Mouse (Mus musculus): ENCODE data around the gene Kirrel3. TPM values are rescaled to one million over a fixed set of nuclear protein-coding genes. Genes with fewer than 3 reads are reported as not detected.

Gene Kirrel3
- polyA plus RNA-seq, 1 experiment from 2014 or later = 50.5 TPM

GRCm38 (mm10) chr9:35057631-35058030 lies 571.9 kb downstream of the Kirrel3 start:
- Histone ChIP-seq H3K36me3 (replicated peaks) (no peaks in the 10 kb centered on the region), H3K4me1 (no peaks in the 10 kb centered on the region), H3K4me2 (no peak overlapping the region), H3K27me3 (replicated peaks) (no peaks in the 10 kb centered on the region), H3K9me3 (no peaks in the 10 kb centered on the region), H3K9ac (no peak overlapping the region), H3K4me3 (no peak overlapping the region), H3K27ac (no peak overlapping the region)
- no peak for ATAC-seq (replicated peaks)
- 90% methylated on average over 6 of the region's 6 CpGs for WGBS

GRCm38 (mm10) chr9:35058186-35058585 lies 572.5 kb downstream of the Kirrel3 start:
- Histone ChIP-seq H3K36me3 (replicated peaks) (no peaks in the 10 kb centered on the region), H3K4me2 (no peak overlapping the region), H3K27ac (no peak overlapping the region), H3K4me3 (no peak overlapping the region), H3K4me1 (no peaks in the 10 kb centered on the region), H3K9ac (no peak overlapping the region), H3K27me3 (replicated peaks) (no peaks in the 10 kb centered on the region), H3K9me3 (no peaks in the 10 kb centered on the region)
- 98% methylated on average over 4 of the region's 4 CpGs for WGBS
- ATAC-seq (replicated peaks) = no peak

GRCm38 (mm10) chr9:35058596-35059354 lies 573.1 kb downstream of the Kirrel3 start:
- Histone ChIP-seq H3K4me2 (no peak overlapping the region), H3K27me3 (replicated peaks) (no peaks in the 10 kb centered on the region), H3K27ac (no peak overlapping the region), H3K9ac (no peak overlapping the region), H3K4me3 (no peak overlapping the region), H3K4me1 (no peaks in the 10 kb centered on the region), H3K9me3 (no peaks in the 10 kb centered on the region), H3K36me3 (replicated peaks) (no peaks in the 10 kb centered on the region)
- no peak for ATAC-seq (replicated peaks)
- 97% methylated on average over 2 of the region's 2 CpGs for WGBS

DNA sequence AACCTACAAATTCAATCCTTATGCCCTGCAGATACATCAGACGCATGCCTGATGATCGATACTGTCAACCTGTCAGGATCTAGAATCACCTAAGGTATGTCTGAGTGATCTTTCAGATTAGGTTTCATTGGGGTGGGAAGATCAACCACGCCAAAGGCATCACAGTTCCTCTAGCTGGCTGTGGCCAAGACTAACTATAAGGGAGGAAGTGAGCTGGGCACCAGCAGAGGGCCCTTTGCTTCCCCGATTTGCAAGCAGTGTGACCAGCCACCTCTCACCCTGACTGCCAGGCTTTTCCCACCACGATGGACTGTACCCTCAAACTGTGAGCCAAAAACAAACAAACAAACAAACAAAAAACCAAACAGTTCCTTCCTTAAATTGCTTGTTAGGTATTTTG lies 574.2 kb downstream of the Kirrel3 start:
- H3K27ac ChIP-seq = no peak overlapping the region
- 93% methylated on average over 5 of the region's 5 CpGs for WGBS
- H3K9me3 ChIP-seq = no peaks in the 10 kb centered on the region
- H3K27me3 ChIP-seq (replicated peaks) = no peaks in the 10 kb centered on the region
- ATAC-seq (replicated peaks) = no peak
- H3K36me3 ChIP-seq (replicated peaks) = no peaks in the 10 kb centered on the region
- no peak overlapping the region for H3K9ac ChIP-seq
- no peaks in the 10 kb centered on the region for H3K4me1 ChIP-seq
- no peak overlapping the region for H3K4me2 ChIP-seq
- H3K4me3 ChIP-seq = no peak overlapping the region

DNA sequence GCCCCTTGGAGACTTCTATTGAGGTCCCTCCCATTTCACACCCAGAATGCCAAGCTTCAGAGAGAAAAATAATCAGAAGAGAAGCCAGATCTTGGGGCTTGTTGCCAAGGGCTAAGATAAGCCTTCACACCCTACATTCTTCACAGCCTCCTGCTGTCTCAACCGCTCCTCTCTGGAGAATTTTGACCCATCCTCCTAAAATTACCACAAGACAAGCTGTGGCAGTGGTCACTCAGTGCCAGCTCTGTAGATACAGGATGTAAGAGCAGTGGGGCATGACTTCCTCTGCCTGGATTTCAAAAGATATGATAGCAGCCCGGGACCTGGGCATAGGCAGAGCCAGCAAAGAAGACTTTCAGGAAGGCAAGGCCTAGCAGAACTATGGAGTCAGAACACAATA lies 575.8 kb downstream of the Kirrel3 start:
- no peak overlapping the region for H3K9ac ChIP-seq
- no peaks in the 10 kb centered on the region for H3K9me3 ChIP-seq
- no peaks in the 10 kb centered on the region for H3K4me1 ChIP-seq
- no peak overlapping the region for H3K4me3 ChIP-seq
- H3K36me3 ChIP-seq (replicated peaks) = no peaks in the 10 kb centered on the region
- no peak overlapping the region for H3K27ac ChIP-seq
- ATAC-seq (replicated peaks) = no peak
- no peak overlapping the region for H3K4me2 ChIP-seq
- WGBS = 73% methylated on average over 2 of the region's 2 CpGs
- H3K27me3 ChIP-seq (replicated peaks) = no peaks in the 10 kb centered on the region

All from midbrain, embryonic 15.5 days (tissue).